Mouse (Mus musculus) frontal cortex, adult (tissue): ENCODE measurements around the gene Rhobtb3.
A peak's percentile ranks its signal among the peaks of the same experiment; 100 is the strongest.
"Not testable (repeated sequence)": the region's sequence is repeated elsewhere in the genome, so short reads cannot be mapped to it uniquely, and the experiment has no call there.

Experiments
- ATAC-seq: cut with Nextera tagmentation; 2 replicates; pipeline ENCODE4 v1.9.2; 2017; ENCODE audit warnings: mild to moderate bottlenecking, moderate library complexity, mixed read lengths; ENCODE audit not compliant: low TSS enrichment

Gene Rhobtb3

GRCm38 (mm10) chr13:75929071-75929470 is 14.7 kb downstream of the Rhobtb3 start:
- 0 out of 2 replicates have a peak, but pooled peaks have one; percentile 4 for ATAC-seq

GRCm38 (mm10) chr13:75927951-75928350 is 15.8 kb downstream of the Rhobtb3 start:
- peak; percentile 42; the same call in 1 of the 2 replicates for ATAC-seq

GRCm38 (mm10) chr13:75914151-75914550 is 29.6 kb downstream of the Rhobtb3 start:
- ATAC-seq, result no peak

- no peak for ATAC-seq
These were observed 35.5 kb downstream of the Rhobtb3 start for GRCm38 (mm10) chr13:75908187-75908586.

GRCm38 (mm10) chr13:75907133-75907532 is 36.6 kb downstream of the Rhobtb3 start:
- no peak for ATAC-seq

- ATAC-seq, result peak; percentile 73
These were observed 39.1 kb downstream of the Rhobtb3 start for GRCm38 (mm10) chr13:75904660-75905059.

GRCm38 (mm10) chr13:75900928-75901327 is 42.8 kb downstream of the Rhobtb3 start:
- not testable (repeated sequence) for ATAC-seq

- no peak for ATAC-seq
These were observed 50.8 kb downstream of the Rhobtb3 start for GRCm38 (mm10) chr13:75892876-75893275.

GRCm38 (mm10) chr13:75892291-75892690 is 51.4 kb downstream of the Rhobtb3 start:
- peak; percentile 38 for ATAC-seq

- ATAC-seq, result peak; percentile 96
These were observed 51.9 kb downstream of the Rhobtb3 start for GRCm38 (mm10) chr13:75891868-75892267.

- no peak for ATAC-seq
These were observed 59.9 kb downstream of the Rhobtb3 start for GRCm38 (mm10) chr13:75883792-75884191.

GRCm38 (mm10) chr13:75880501-75880900 is 63.2 kb downstream of the Rhobtb3 start:
- no peak for ATAC-seq

GRCm38 (mm10) chr13:75879756-75880155 is 64.0 kb downstream of the Rhobtb3 start:
- no peak for ATAC-seq

GRCm38 (mm10) chr13:75877907-75878306 is 65.8 kb downstream of the Rhobtb3 start:
- ATAC-seq, result peak; percentile 78

GRCm38 (mm10) chr13:75876592-75876991 is 67.1 kb downstream of the Rhobtb3 start:
- ATAC-seq, result 0 out of 2 replicates have a peak, but pooled peaks have one; percentile 38

- peak; percentile 64; the same call in 1 of the 2 replicates for ATAC-seq
These were observed 67.5 kb downstream of the Rhobtb3 start for GRCm38 (mm10) chr13:75876188-75876587.

GRCm38 (mm10) chr13:75874608-75875376 is 68.9 kb downstream of the Rhobtb3 start:
- no peak for ATAC-seq

- ATAC-seq, result peak; percentile 99
These were observed 75.8 kb downstream of the Rhobtb3 start for GRCm38 (mm10) chr13:75867876-75868275.

- no peak for ATAC-seq
These were observed 78.1 kb downstream of the Rhobtb3 start for GRCm38 (mm10) chr13:75865486-75866184.

- no peak for ATAC-seq
These were observed 84.4 kb downstream of the Rhobtb3 start for GRCm38 (mm10) chr13:75859264-75859844.

GRCm38 (mm10) chr13:75853118-75853517 is 90.6 kb downstream of the Rhobtb3 start:
- no peak for ATAC-seq

- no peak for ATAC-seq
These were observed 91.7 kb downstream of the Rhobtb3 start for GRCm38 (mm10) chr13:75852027-75852426.
